Mouse (Mus musculus) myocyte (in vitro differentiated cells): Measurements from ENCODE around the gene Agtrap.

ENCODE experiments used
- CEBPB ChIP-seq: IDR thresholded peaks from 2 replicates; pipeline ENCODE4 v1.6.1; 2011; ENCODE audit warnings: mild to moderate bottlenecking, moderate library complexity; ENCODE audit not compliant: poor library complexity, insufficient read depth, severe bottlenecking
- E2F4 ChIP-seq: IDR thresholded peaks from one replicate; pipeline ENCODE4 v1.6.1; 2011; ENCODE audit warnings: mild to moderate bottlenecking, control low read depth, moderate library complexity; ENCODE audit not compliant: insufficient read depth
- MAX ChIP-seq: IDR thresholded peaks from one replicate; pipeline ENCODE4 v1.6.1; 2011; ENCODE audit warnings: low read depth, mild to moderate bottlenecking, control low read depth
- MYOD1 ChIP-seq, 3 experiments: IDR thresholded peaks; one replicate each; pipeline ENCODE4 v1.6.1; 2011; ENCODE audit warnings: control low read depth in 2 of 3, low read depth in 2 of 3, mild to moderate bottlenecking in 2 of 3, moderate library complexity in 1 of 3; ENCODE audit not compliant: insufficient read length in 2 of 3, control insufficient read depth in 1 of 3
- MYOG ChIP-seq, 3 experiments: IDR thresholded peaks; one replicate each; pipeline ENCODE4 v1.6.1; 2011; ENCODE audit warnings: control low read depth in 2 of 3, low read depth in 2 of 3, mild to moderate bottlenecking in 2 of 3; ENCODE audit not compliant: insufficient read length in 2 of 3, control insufficient read depth in 1 of 3, insufficient read depth in 1 of 3
- POLR2A ChIP-seq: IDR thresholded peaks from one replicate; pipeline ENCODE4 v1.6.1; 2011; ENCODE audit warnings: low read depth, mild to moderate bottlenecking, control low read depth, moderate library complexity; ENCODE audit not compliant: insufficient read length
- POLR2AphosphoS2 ChIP-seq: IDR thresholded peaks from one replicate; pipeline ENCODE4 v1.6.1; 2011; ENCODE audit warnings: low read depth, control low read depth; ENCODE audit not compliant: insufficient read length
- REST ChIP-seq: IDR thresholded peaks from one replicate; pipeline ENCODE4 v1.6.1; 2011; ENCODE audit warnings: mild to moderate bottlenecking, control low read depth, moderate library complexity; ENCODE audit not compliant: insufficient read depth, insufficient read length
- SRF ChIP-seq: IDR thresholded peaks from one replicate; pipeline ENCODE4 v1.6.1; 2011; ENCODE audit warnings: low read depth; ENCODE audit not compliant: control insufficient read depth, insufficient read length
- TCF12 ChIP-seq: IDR thresholded peaks from one replicate; pipeline ENCODE4 v1.6.1; 2011; ENCODE audit warnings: mild to moderate bottlenecking, control low read depth; ENCODE audit not compliant: poor library complexity, insufficient read depth, severe bottlenecking
- TCF3 ChIP-seq: IDR thresholded peaks from one replicate; pipeline ENCODE4 v1.6.1; 2011; ENCODE audit warnings: low read depth, control low read depth; ENCODE audit not compliant: insufficient read length
- USF1 ChIP-seq: IDR thresholded peaks from one replicate; pipeline ENCODE4 v1.6.1; 2011; ENCODE audit warnings: low read depth, mild to moderate bottlenecking, control low read depth, moderate library complexity

- TF ChIP-seq POLR2A (no peak), POLR2AphosphoS2 (no peak), MAX (no peak), USF1 (no peak), CEBPB (no peak), MYOD1 (IDR thresholded peaks at IDR 0.05; ENCODE audit: control insufficient read depth in 1 of 3, insufficient read length in 2 of 3, low read depth in 2 of 3) (no peak), TCF12 (no peak), TCF3 (no peak), SRF (no peak), E2F4 (no peak), MYOG (IDR thresholded peaks at IDR 0.05; ENCODE audit: control insufficient read depth in 1 of 3, insufficient read depth in 1 of 3, insufficient read length in 2 of 3, low read depth in 2 of 3) (no peak), REST (no peak)
Observed at GRCm38 (mm10) chr4:148080597-148080973, 7.2 kb downstream of the Agtrap start.
